Mouse (Mus musculus): ENCODE measurements around the gene Zbtb9. TPM values are rescaled to one million over a fixed set of nuclear protein-coding genes. Genes with fewer than 3 reads are reported as not detected.

Zbtb9 gene
- polyA plus RNA-seq, 1 experiment from 2014 or later, result 9.8 TPM

GRCm38 (mm10) chr17:27056170-27056569 is 83.2 kb downstream of the Zbtb9 start:
- H3K36me3 ChIP-seq (ENCODE audit: control insufficient read depth, insufficient read depth, low read length), result no peaks in the 10 kb centered on the region
- DNase-seq (ENCODE audit: low spot score) (peak; percentile 87), ATAC-seq (replicated peaks; ENCODE audit: low FRiP score, low TSS enrichment, low read depth) (peak; percentile 61; the same call in 1 of the 2 replicates)
- peaks cover 8% of the 10 kb centered on the region; the same call in 1 of the 2 replicates for H3K27me3 ChIP-seq (replicated peaks; ENCODE audit: control insufficient read depth, insufficient read depth, low read length)
- peak overlapping the region; percentile 90 for H3K27ac ChIP-seq (ENCODE audit: low read depth)
- H3K4me2 ChIP-seq (ENCODE audit: low read length), result peak overlapping the region; percentile 94
- peaks cover 19% of the 10 kb centered on the region for H3K4me1 ChIP-seq (replicated peaks; ENCODE audit: control insufficient read depth, insufficient read depth, low read length)
- WGBS, result 0% methylated on average over 13 of the region's 13 CpGs
- no peaks in the 10 kb centered on the region for H3K9me3 ChIP-seq (ENCODE audit: control insufficient read depth, low read length)
- H3K4me3 ChIP-seq (ENCODE audit: low read depth, low read length), result peak overlapping the region; percentile 66
- peak overlapping the region; percentile 66 for H3K9ac ChIP-seq (ENCODE audit: low read length)

- DNase-seq (ENCODE audit: low spot score) (peak; percentile 87), ATAC-seq (replicated peaks; ENCODE audit: low FRiP score, low TSS enrichment, low read depth) (peak; percentile 67)
- under 1% methylated on average over 64 of the region's 66 CpGs for WGBS
- Histone ChIP-seq H3K4me1 (replicated peaks; ENCODE audit: control insufficient read depth, insufficient read depth, low read length) (peaks cover 13% of the 10 kb centered on the region), H3K27me3 (replicated peaks; ENCODE audit: control insufficient read depth, insufficient read depth, low read length) (peaks cover 8% of the 10 kb centered on the region; the same call in 1 of the 2 replicates), H3K4me2 (ENCODE audit: low read length) (peak within 1 kb of the TSS; percentile 94), H3K36me3 (ENCODE audit: control insufficient read depth, insufficient read depth, low read length) (no peaks in the 10 kb centered on the region), H3K9ac (ENCODE audit: low read length) (peak within 1 kb of the TSS; percentile 66), H3K9me3 (ENCODE audit: control insufficient read depth, low read length) (no peaks in the 10 kb centered on the region), H3K4me3 (ENCODE audit: low read depth, low read length) (peak within 1 kb of the TSS; percentile 66), H3K27ac (ENCODE audit: low read depth) (peak within 1 kb of the TSS; percentile 90)
Observed at GRCm38 (mm10) chr17:27056812-27057516, 84.0 kb downstream of the Zbtb9 start, which contains the start of gene Itpr3. Gene Itpr3, plus strand, starts transcription at chr17:27057304.

- Histone ChIP-seq H3K36me3 (ENCODE audit: control insufficient read depth, insufficient read depth, low read length) (no peaks in the 10 kb centered on the region), H3K4me3 (ENCODE audit: low read depth, low read length) (peak overlapping the region; percentile 66), H3K4me2 (ENCODE audit: low read length) (peak overlapping the region; percentile 94), H3K9ac (ENCODE audit: low read length) (peak overlapping the region; percentile 66), H3K27ac (ENCODE audit: low read depth) (peak overlapping the region; percentile 90; the same call in 1 of the 2 replicates), H3K27me3 (replicated peaks; ENCODE audit: control insufficient read depth, insufficient read depth, low read length) (peaks cover 8% of the 10 kb centered on the region; the same call in 1 of the 2 replicates), H3K4me1 (replicated peaks; ENCODE audit: control insufficient read depth, insufficient read depth, low read length) (peaks cover 10% of the 10 kb centered on the region), H3K9me3 (ENCODE audit: control insufficient read depth, low read length) (no peaks in the 10 kb centered on the region)
- DNase-seq (ENCODE audit: low spot score) (no peak), ATAC-seq (replicated peaks; ENCODE audit: low FRiP score, low TSS enrichment, low read depth) (no peak)
- 1% methylated on average over 24 of the region's 24 CpGs for WGBS
Observed at GRCm38 (mm10) chr17:27057517-27058055, 84.6 kb downstream of the Zbtb9 start.

Small RNA genes within 50 kb of the gene (microRNA-seq; reads per million reads assigned to microRNA genes)
- gene Mir3083 (not detected), gene Mir6968 (1.1 reads per million, percentile 9 among the genes with 10 or more reads in this experiment)

Other genes with a start within 250 kb of the Zbtb9 start
- 44.3 and 51.2 TPM in 2 replicates for gene Bnip1, start 192.1 kb upstream of the Zbtb9 start, polyA plus RNA-seq (2014; fragmentation: Nextera tagmentation; extraction: Ambion mirVana)
- 0.11 TPM in 1 of 2 replicates, not detected in the other for gene Nkx2-5, start 128.2 kb upstream of the Zbtb9 start, polyA plus RNA-seq (2014; fragmentation: Nextera tagmentation; extraction: Ambion mirVana)
- gene Kifc5b, start 56.1 kb upstream of the Zbtb9 start, polyA plus RNA-seq (2014; fragmentation: Nextera tagmentation; extraction: Ambion mirVana), result 5.2 and 8.1 TPM in 2 replicates
- gene Phf1, start 40.1 kb upstream of the Zbtb9 start, polyA plus RNA-seq (2014; fragmentation: Nextera tagmentation; extraction: Ambion mirVana), result 6.0 and 6.4 TPM in 2 replicates
- 195 and 197 TPM in 2 replicates for gene Cuta, start 33.6 kb upstream of the Zbtb9 start, polyA plus RNA-seq (2014; fragmentation: Nextera tagmentation; extraction: Ambion mirVana)
- gene Syngap1, start 31.9 kb upstream of the Zbtb9 start, polyA plus RNA-seq (2014; fragmentation: Nextera tagmentation; extraction: Ambion mirVana), result 2.2 and 2.4 TPM in 2 replicates
- 10.1 and 11.2 TPM in 2 replicates for gene Bak1, start 55.8 kb downstream of the Zbtb9 start, polyA plus RNA-seq (2014; fragmentation: Nextera tagmentation; extraction: Ambion mirVana)
- gene Itpr3, start 84.1 kb downstream of the Zbtb9 start, polyA plus RNA-seq (2014; fragmentation: Nextera tagmentation; extraction: Ambion mirVana), result 14.2 and 16.5 TPM in 2 replicates
- gene Uqcc2, start 160.7 kb downstream of the Zbtb9 start, polyA plus RNA-seq (2014; fragmentation: Nextera tagmentation; extraction: Ambion mirVana), result 335 and 353 TPM in 2 replicates
- gene Ip6k3, start 194.6 kb downstream of the Zbtb9 start, polyA plus RNA-seq (2014; fragmentation: Nextera tagmentation; extraction: Ambion mirVana), result 0.39 TPM in 1 of 2 replicates, not detected in the other
- gene Lemd2, start 231.3 kb downstream of the Zbtb9 start, polyA plus RNA-seq (2014; fragmentation: Nextera tagmentation; extraction: Ambion mirVana), result 13.4 and 15.7 TPM in 2 replicates